Mouse (Mus musculus): ENCODE measurements around the gene Mtss1l.

Gene Mtss1l

GRCm38 (mm10) chr8:110738591-110739195 is 17.4 kb downstream of the Mtss1l start:
- DNase-seq (ENCODE audit: low spot score), result no peak

GRCm38 (mm10) chr8:110740629-110741175 is 19.4 kb downstream of the Mtss1l start:
- no peak for DNase-seq (ENCODE audit: low spot score)

DNA sequence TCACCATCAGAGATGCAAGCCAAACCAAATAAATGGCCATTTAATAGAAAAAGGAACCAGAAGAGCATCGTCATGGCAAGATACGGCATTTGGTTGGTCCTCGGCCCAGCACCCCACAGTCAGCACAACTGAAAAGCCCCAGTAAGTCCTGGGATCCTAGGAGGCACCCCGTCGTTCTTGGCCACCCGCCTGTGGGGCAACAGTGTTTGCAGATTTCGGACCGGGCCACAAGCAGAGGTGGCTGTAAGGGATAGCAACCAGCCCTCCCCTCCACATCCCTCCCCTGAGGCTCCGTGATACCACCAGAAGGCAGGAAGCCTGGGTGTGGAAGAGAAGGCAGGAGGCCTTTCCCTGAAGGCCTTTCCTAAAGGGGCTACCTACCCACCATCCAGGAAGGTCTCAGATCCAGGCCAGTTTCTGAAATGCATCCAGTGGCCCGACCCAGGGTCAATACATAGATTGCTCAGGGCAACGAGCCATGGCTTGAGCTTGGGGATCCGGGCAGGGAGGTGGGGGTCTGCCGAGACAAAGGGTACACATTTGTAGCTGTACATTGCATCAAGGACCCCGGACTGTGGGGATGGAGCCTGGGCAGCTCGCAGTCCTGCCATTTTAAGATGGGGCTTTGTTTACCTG is 20.7 kb downstream of the Mtss1l start:
- no peak for DNase-seq (ENCODE audit: low spot score)

DNA sequence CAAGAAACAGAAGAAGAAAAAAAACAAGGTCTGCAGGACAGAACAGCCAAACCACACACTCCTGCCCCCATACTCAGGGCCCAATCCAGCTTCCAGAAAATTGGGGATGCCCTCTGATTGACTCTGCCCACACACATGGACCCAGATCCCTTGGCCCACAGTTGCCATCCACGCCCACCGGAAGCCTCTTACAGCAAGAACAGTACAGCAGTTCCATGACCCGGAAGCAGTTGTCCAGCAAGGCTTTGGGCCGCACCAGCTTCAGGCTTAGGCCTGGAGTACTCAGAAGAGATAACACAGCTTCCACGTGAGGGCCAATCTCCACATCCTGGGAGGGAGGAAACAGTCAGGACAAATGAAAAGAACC is 21.2 kb downstream of the Mtss1l start:
- no peak for DNase-seq (ENCODE audit: low spot score)

GRCm38 (mm10) chr8:110745162-110745561 is 23.9 kb downstream of the Mtss1l start:
- no peak for DNase-seq (ENCODE audit: low spot score)

- DNase-seq (ENCODE audit: low spot score), result no peak
Measured at GRCm38 (mm10) chr8:110746661-110747060, 25.4 kb downstream of the Mtss1l start.

GRCm38 (mm10) chr8:110749500-110750170 is 28.4 kb downstream of the Mtss1l start:
- peak; percentile 88 for DNase-seq (ENCODE audit: low spot score)

DNA sequence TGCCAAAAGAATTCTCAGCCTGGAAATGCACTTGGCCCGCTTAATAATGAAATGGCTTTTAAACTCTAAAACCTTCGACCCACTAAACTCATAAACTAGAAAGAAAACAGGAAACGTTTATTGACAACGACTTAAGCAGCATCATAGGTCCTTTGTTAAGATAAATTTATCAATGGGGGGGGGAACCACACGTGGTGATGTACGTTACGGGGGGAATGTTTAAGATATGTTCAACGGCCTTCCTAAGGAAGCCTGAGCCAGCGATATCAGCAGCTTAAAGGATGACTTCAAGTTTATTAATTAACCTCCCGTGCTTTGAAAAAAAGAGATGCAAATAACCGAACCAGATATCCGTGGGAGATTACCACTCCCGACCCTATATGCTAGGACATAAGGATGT is 29.0 kb downstream of the Mtss1l start:
- DNase-seq (ENCODE audit: low spot score), result no peak

GRCm38 (mm10) chr8:110751490-110751889 is 30.2 kb downstream of the Mtss1l start:
- no peak for DNase-seq (ENCODE audit: low spot score)

DNA sequence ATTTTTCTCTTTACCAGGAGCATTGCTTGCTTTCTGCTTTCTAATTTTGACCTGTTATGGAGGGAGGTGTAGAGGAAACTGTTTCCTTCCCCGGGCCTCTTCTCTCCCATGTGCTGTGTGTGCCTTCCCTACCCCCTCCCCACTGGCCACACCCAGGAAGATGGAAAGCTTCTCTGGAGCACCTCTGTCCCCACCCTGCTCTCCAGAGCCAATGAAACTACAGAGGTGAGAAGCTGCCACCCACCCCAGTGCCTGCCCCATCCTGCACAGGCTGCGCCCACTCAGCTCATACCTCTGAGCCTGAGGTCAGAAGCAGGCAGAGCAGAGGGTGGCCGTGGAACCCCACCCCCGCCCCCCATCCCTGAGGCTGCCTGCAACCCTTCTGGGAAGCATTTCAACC is 33.4 kb downstream of the Mtss1l start:
- DNase-seq (ENCODE audit: low spot score), result peak; percentile 30

DNA sequence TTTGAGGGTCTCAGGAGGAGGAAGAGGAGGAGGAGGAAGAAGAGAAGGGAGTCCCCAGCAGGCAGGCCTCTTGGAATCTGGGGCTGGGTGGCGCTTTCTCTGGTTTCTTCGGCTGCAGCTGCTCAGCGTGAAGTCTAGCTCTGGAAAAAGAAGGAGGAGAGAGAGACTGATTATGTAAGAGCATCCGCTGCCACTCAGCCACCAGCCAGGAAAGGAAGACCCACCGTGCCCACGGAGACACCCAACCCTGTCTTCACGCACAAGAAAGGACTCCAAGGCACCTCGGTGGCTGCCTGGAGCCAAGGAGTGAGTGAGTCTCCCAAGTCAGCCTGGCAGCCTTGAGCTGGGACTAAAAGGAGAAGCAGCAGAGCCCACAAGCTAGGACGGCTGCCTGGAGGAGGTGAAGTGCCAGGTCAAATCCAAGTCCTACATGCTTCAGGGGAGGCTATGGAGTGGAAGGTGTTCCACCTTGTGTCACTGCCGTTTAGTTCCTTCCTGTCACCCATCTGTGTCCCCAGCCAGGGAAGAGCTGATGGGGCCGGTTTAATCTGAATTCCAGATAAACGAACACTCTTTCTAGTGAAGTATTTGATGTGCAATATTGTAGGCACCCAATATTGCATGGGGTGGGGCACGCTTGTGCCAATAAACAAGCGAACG is 34.4 kb downstream of the Mtss1l start:
- DNase-seq (ENCODE audit: low spot score), result no peak

DNA sequence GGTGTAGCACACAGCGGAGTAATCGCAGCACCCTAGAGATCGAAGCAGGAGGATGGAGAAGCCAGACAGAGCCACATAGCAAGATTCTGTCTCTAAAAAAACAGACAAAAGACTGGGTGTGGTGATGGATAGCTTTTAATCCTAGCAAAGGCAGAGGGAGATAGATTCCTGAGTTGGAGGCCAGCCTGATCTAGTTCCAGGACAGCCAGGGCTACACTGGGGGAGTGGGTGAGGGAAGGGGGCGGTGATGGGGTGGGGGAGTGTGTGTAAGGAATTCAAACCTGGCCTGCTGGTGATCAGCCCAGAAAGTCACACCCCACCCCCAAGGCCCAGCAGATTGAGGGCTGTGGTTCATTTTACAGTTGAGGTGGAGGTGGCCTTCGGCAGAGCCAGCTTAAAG is 34.9 kb downstream of the Mtss1l start:
- DNase-seq (ENCODE audit: low spot score), result no peak

GRCm38 (mm10) chr8:110760280-110760940 is 39.1 kb downstream of the Mtss1l start:
- no peak for DNase-seq (ENCODE audit: low spot score)

- no peak for DNase-seq (ENCODE audit: low spot score)
Measured at GRCm38 (mm10) chr8:110761185-110761584, 39.9 kb downstream of the Mtss1l start.

- peak; percentile 19 for DNase-seq (ENCODE audit: low spot score)
Measured at GRCm38 (mm10) chr8:110761988-110762387, 40.7 kb downstream of the Mtss1l start.

DNA sequence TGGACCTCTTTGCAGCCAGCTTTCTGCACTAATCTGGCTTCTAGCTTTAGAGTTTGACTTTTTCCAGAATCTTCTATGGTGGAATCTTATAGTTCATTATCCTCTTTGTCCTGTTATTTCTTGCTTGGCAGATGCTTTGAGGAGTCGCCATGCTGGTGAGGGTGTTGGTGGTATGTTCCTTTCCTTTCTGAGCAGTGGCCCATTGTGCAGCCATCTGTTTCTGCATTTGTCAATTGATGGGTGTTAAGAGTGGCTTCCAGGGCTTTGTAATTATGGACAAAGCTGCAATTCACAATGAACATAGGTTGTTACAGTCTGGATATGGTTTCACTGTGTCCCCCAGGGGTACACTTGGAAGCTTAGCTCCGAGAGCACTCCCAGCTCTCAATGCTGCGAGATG is 43.4 kb downstream of the Mtss1l start:
- no peak for DNase-seq (ENCODE audit: low spot score)

- DNase-seq (ENCODE audit: low spot score), result no peak
Measured at GRCm38 (mm10) chr8:110767261-110767660, 46.0 kb downstream of the Mtss1l start.

- DNase-seq (ENCODE audit: low spot score), result no peak
Measured at GRCm38 (mm10) chr8:110772452-110772851, 51.2 kb downstream of the Mtss1l start.

DNA sequence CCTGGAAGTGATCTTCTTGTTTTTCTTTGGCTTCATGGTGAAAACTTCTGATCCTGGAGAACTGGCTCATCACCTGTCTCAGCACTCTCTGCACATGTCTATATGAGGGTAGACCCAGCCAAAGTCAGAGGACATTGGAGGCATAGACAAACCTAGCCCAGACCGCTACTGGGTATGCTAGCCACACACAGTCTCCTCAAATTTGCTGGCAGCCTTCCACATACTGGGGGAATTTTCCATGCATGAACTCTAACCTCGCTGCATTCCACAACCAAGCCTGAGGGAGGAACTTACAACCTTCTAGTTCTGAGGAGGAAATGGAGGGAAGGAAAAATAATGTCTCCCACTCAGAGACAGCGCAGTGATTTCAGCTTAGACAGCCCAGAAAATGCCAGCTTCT is 52.8 kb downstream of the Mtss1l start:
- DNase-seq (ENCODE audit: low spot score), result no peak

DNA sequence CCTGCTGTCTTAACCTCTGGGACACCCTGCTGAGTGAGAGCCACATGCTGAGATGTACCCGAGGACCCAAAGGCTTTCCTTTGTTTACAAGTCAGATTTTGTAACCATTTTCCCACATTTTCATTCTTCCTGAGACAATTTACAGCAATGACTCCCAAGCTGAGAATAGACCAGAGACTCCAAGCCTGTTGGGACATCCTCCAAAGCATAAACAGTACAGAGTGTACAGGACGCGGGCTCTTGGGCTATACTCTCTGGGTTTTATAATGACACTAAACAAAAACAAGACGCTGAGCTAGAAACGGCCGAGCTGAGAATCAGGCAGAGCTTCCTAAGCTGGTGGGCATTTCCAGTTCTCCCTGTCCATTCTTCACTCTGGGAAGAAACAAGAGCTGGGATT is 53.4 kb downstream of the Mtss1l start:
- no peak for DNase-seq (ENCODE audit: low spot score)

DNA sequence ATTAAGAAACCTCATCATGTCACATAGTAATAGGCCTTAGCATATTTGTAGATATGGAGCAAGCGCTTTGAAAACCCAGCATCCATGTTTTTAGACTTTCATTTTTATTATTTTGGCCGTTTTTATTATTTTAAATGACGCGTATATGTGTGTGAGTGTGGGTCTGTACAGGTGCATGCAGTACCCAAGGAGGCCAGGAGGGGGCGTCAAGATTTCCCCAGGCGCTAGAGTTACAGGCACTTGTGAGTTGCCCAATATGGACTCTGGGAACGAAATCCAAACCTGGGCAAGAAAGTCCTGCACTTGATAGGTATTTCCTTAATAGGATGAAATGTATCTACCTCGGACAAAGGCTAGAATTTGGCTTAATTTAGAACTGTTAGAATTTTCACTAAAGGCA is 54.0 kb downstream of the Mtss1l start:
- no peak for DNase-seq (ENCODE audit: low spot score)

GRCm38 (mm10) chr8:110775721-110776120 is 54.4 kb downstream of the Mtss1l start:
- DNase-seq (ENCODE audit: low spot score), result no peak
